Mouse (Mus musculus) liver, embryonic 13.5 days (tissue): ENCODE measurements around the gene Ugt1a5. TPM values are rescaled to one million over a fixed set of nuclear protein-coding genes. Genes with fewer than 3 reads are reported as not detected.

Experiments used
- ATAC-seq: fragments of 200-750 bp; cut with Nextera tagmentation; 2 replicates; pipeline ENCODE4 v1.8.0; 2017; ENCODE audit warnings: low read depth, mild to moderate bottlenecking, moderate number of reproducible peaks, moderate library complexity
- DNase-seq: peaks from one replicate; pipeline ENCODE4 v3.0.0; 2022
- H3K27ac ChIP-seq: fragments of 300-500 bp; sonication (generic); 2 replicates; pipeline ENCODE4 v1.5.1; 2015; ENCODE audit warnings: moderate library complexity, mild to moderate bottlenecking, inconsistent platforms
- H3K27me3 ChIP-seq: fragments of 300-500 bp; sonication (generic); 2 replicates; pipeline ENCODE4 v1.6.1; 2015; ENCODE audit warnings: mild to moderate bottlenecking, inconsistent platforms
- H3K36me3 ChIP-seq: fragments of 300-500 bp; sonication (generic); 2 replicates; pipeline ENCODE4 v1.6.1; 2015; ENCODE audit warnings: mild to moderate bottlenecking, inconsistent platforms
- H3K4me1 ChIP-seq: fragments of 300-500 bp; sonication (generic); replicated peaks from 2 replicates; pipeline ENCODE4 v1.6.1; 2015; ENCODE audit warnings: inconsistent platforms
- H3K4me2 ChIP-seq: fragments of 300-500 bp; sonication (generic); 2 replicates; pipeline ENCODE4 v1.6.1; 2015; ENCODE audit warnings: inconsistent platforms, mild to moderate bottlenecking, moderate library complexity
- H3K4me3 ChIP-seq: fragments of 300-500 bp; sonication (generic); replicated peaks from 2 replicates; pipeline ENCODE4 v1.5.1; 2015; ENCODE audit warnings: mild to moderate bottlenecking, inconsistent platforms
- H3K9ac ChIP-seq: fragments of 300-500 bp; sonication (generic); 2 replicates; pipeline ENCODE4 v1.6.1; 2015; ENCODE audit warnings: mild to moderate bottlenecking, inconsistent platforms
- H3K9me3 ChIP-seq: fragments of 300-500 bp; sonication (generic); replicated peaks from 2 replicates; pipeline ENCODE4 v1.6.1; 2016; ENCODE audit warnings: inconsistent platforms
- WGBS: fragments of 180-500 bp; shearing (Covaris S2); methylation state at CpG from one replicate; pipeline ENCODE4 v1.1.7; 2015; ENCODE audit not compliant: insufficient replicate concordance; 5-methylcytosine and 5-hydroxymethylcytosine counted together
- polyA plus RNA-seq: library from polyadenylated mRNA; unstranded; fragments of >200 nt; fragmentation: Nextera tagmentation; extraction: Ambion mirVana; gene quantifications from 2 replicates; pipeline ENCODE4 v1.2.1, GENCODE M21; 2015

The Ugt1a5 gene
- polyA plus RNA-seq, 1 experiment from 2014 or later, result not detected

GRCm38 (mm10) chr1:88199996-88200395 is 34.2 kb downstream of the Ugt1a5 start:
- H3K4me3 ChIP-seq, result no peak overlapping the region
- WGBS, result 57% methylated on average over 2 of the region's 2 CpGs
- DNase-seq (no peak), ATAC-seq (no peak)
- H3K27me3 ChIP-seq, result peaks cover 12% of the 10 kb centered on the region; the same call in 1 of the 2 replicates
- 0 out of 2 replicates have a peak, but pooled peaks cover 3% of the 10 kb centered on the region for H3K36me3 ChIP-seq
- H3K9me3 ChIP-seq, result no peaks in the 10 kb centered on the region
- H3K27ac ChIP-seq, result no peak overlapping the region
- H3K9ac ChIP-seq, result no peak overlapping the region
- peaks cover 9% of the 10 kb centered on the region for H3K4me1 ChIP-seq
- H3K4me2 ChIP-seq, result no peak overlapping the region

GRCm38 (mm10) chr1:88200456-88200855 is 34.6 kb downstream of the Ugt1a5 start, which contains the start of gene Ugt1a2:
Gene Ugt1a2, plus strand, starts transcription at chr1:88200601.
- Histone ChIP-seq H3K9ac (no peak within 1 kb of the TSS), H3K36me3 (0 out of 2 replicates have a peak, but pooled peaks cover 3% of the 10 kb centered on the region), H3K9me3 (no peaks in the 10 kb centered on the region), H3K27me3 (peaks cover 12% of the 10 kb centered on the region; the same call in 1 of the 2 replicates), H3K4me1 (peaks cover 14% of the 10 kb centered on the region), H3K27ac (no peak within 1 kb of the TSS), H3K4me2 (no peak within 1 kb of the TSS), H3K4me3 (no peak within 1 kb of the TSS)
- ATAC-seq (no peak), DNase-seq (no peak)
- WGBS, result 59% methylated on average over 7 of the region's 7 CpGs

- Histone ChIP-seq H3K4me1 (peaks cover 47% of the 10 kb centered on the region), H3K27me3 (peaks cover 5% of the 10 kb centered on the region; the same call in 1 of the 2 replicates), H3K4me3 (peak within 1 kb of the TSS; percentile 68), H3K4me2 (peak within 1 kb of the TSS; percentile 85), H3K36me3 (0 out of 2 replicates have a peak, but pooled peaks cover 3% of the 10 kb centered on the region), H3K27ac (peak within 1 kb of the TSS; percentile 95), H3K9ac (peak within 1 kb of the TSS; percentile 82), H3K9me3 (no peaks in the 10 kb centered on the region)
- 3% methylated on average over 62 of the region's 62 CpGs for WGBS
- DNase-seq (peak; percentile 83), ATAC-seq (peak; percentile 87)
These were observed 39.6 kb downstream of the Ugt1a5 start, which contains the start of gene Dnajb3 for GRCm38 (mm10) chr1:88205294-88205922. Gene Dnajb3, minus strand, starts transcription at chr1:88205782.

- Histone ChIP-seq H3K9ac (peak overlapping the region; percentile 57; the same call in 1 of the 2 replicates), H3K9me3 (peaks cover 7% of the 10 kb centered on the region), H3K27me3 (0 out of 2 replicates have a peak, but pooled peaks cover 2% of the 10 kb centered on the region), H3K27ac (peak overlapping the region; percentile 95), H3K36me3 (0 out of 2 replicates have a peak, but pooled peaks cover 3% of the 10 kb centered on the region), H3K4me2 (peak overlapping the region; percentile 51), H3K4me1 (peaks cover 47% of the 10 kb centered on the region), H3K4me3 (no peak overlapping the region)
- 18% methylated on average over 2 of the region's 2 CpGs for WGBS
- DNase-seq, result peak; percentile 76
- ATAC-seq, result peak; percentile 90
These were observed 41.1 kb downstream of the Ugt1a5 start for GRCm38 (mm10) chr1:88206843-88207479.

GRCm38 (mm10) chr1:88211812-88212211 is 46.0 kb downstream of the Ugt1a5 start, which contains the start of gene Ugt1a1:
Gene Ugt1a1, plus strand, starts transcription at chr1:88211959.
- ATAC-seq, result no peak

GRCm38 (mm10) chr1:88212341-88213045 is 46.7 kb downstream of the Ugt1a5 start:
- H3K27me3 ChIP-seq, result no peaks in the 10 kb centered on the region
- H3K9me3 ChIP-seq, result peaks cover 50% of the 10 kb centered on the region
- H3K4me2 ChIP-seq, result no peak overlapping the region
- peaks cover 14% of the 10 kb centered on the region for H3K4me1 ChIP-seq
- no peaks in the 10 kb centered on the region for H3K36me3 ChIP-seq
- WGBS, result 48% methylated on average over 8 of the region's 8 CpGs
- no peak overlapping the region for H3K9ac ChIP-seq
- DNase-seq (no peak), ATAC-seq (no peak)
- no peak overlapping the region for H3K4me3 ChIP-seq
- H3K27ac ChIP-seq, result no peak overlapping the region

More at GRCm38 (mm10) chr1:88211812-88212211, 46.0 kb downstream of the Ugt1a5 start, which contains the start of gene Ugt1a1:
- 56% methylated on average over 8 of the region's 8 CpGs for WGBS
- Histone ChIP-seq H3K9ac (no peak within 1 kb of the TSS), H3K4me2 (no peak within 1 kb of the TSS), H3K4me1 (peaks cover 20% of the 10 kb centered on the region), H3K9me3 (peaks cover 43% of the 10 kb centered on the region), H3K27ac (no peak within 1 kb of the TSS), H3K36me3 (no peaks in the 10 kb centered on the region), H3K4me3 (no peak within 1 kb of the TSS), H3K27me3 (no peaks in the 10 kb centered on the region)
- no peak for DNase-seq

GRCm38 (mm10) chr1:88213061-88213460 is 47.2 kb downstream of the Ugt1a5 start:
- no peaks in the 10 kb centered on the region for H3K36me3 ChIP-seq
- H3K27ac ChIP-seq, result no peak overlapping the region
- H3K27me3 ChIP-seq, result no peaks in the 10 kb centered on the region
- no peak overlapping the region for H3K4me3 ChIP-seq
- 45% methylated on average over 1 of the region's 1 CpGs for WGBS
- H3K4me2 ChIP-seq, result no peak overlapping the region
- no peak for ATAC-seq
- H3K9ac ChIP-seq, result no peak overlapping the region
- H3K4me1 ChIP-seq, result peaks cover 8% of the 10 kb centered on the region
- H3K9me3 ChIP-seq, result peaks cover 52% of the 10 kb centered on the region
- DNase-seq, result no peak

GRCm38 (mm10) chr1:88213766-88214461 is 48.1 kb downstream of the Ugt1a5 start:
- Histone ChIP-seq H3K36me3 (no peaks in the 10 kb centered on the region), H3K4me2 (no peak overlapping the region), H3K9me3 (peaks cover 52% of the 10 kb centered on the region), H3K27me3 (no peaks in the 10 kb centered on the region), H3K9ac (no peak overlapping the region), H3K27ac (no peak overlapping the region), H3K4me3 (no peak overlapping the region), H3K4me1 (no peaks in the 10 kb centered on the region)
- no peak for DNase-seq
- 0 out of 2 replicates have a peak, but pooled peaks have one; percentile 22 for ATAC-seq
- WGBS, result 60% methylated on average over 2 of the region's 2 CpGs

- Histone ChIP-seq H3K27ac (no peak overlapping the region), H3K4me3 (no peak overlapping the region), H3K4me2 (no peak overlapping the region)
These were observed 48.7 kb downstream of the Ugt1a5 start for GRCm38 (mm10) chr1:88214462-88214952.

GRCm38 (mm10) chr1:88215466-88216380 is 49.9 kb downstream of the Ugt1a5 start:
- Histone ChIP-seq H3K9me3 (peaks cover 52% of the 10 kb centered on the region), H3K4me3 (no peak overlapping the region), H3K4me2 (no peak overlapping the region), H3K36me3 (no peaks in the 10 kb centered on the region), H3K27ac (no peak overlapping the region), H3K4me1 (no peaks in the 10 kb centered on the region), H3K27me3 (no peaks in the 10 kb centered on the region), H3K9ac (no peak overlapping the region)
- 54% methylated on average over 10 of the region's 10 CpGs for WGBS
- no peak for DNase-seq
- no peak for ATAC-seq

More at GRCm38 (mm10) chr1:88214462-88214952, 48.7 kb downstream of the Ugt1a5 start:
- Histone ChIP-seq H3K4me1 (no peaks in the 10 kb centered on the region), H3K27me3 (no peaks in the 10 kb centered on the region), H3K9me3 (peaks cover 52% of the 10 kb centered on the region), H3K36me3 (no peaks in the 10 kb centered on the region), H3K9ac (no peak overlapping the region)
- no peak for DNase-seq
- 57% methylated on average over 2 of the region's 2 CpGs for WGBS
- no peak for ATAC-seq
